In genomic region chr14:50765736-50766135, GRCm38 (mm10) we compare ENCODE assay signal across 28 mouse cellular contexts. TPM values are rescaled to one million over a fixed set of nuclear protein-coding genes. Genes with fewer than 3 reads are reported as not detected.
DNase-seq lines count a peak whose midpoint lies in the region; ATAC-seq lines count a peak whose summit lies in the region.
"Had no signal": no experiment of that assay in that cellular context is flagged by ENCODE, and none has a peak within 500 bp of the region (broad histone marks: within the 10 kb centered on the region; RNA-seq: fewer than 3 reads in every experiment).

No protein-coding gene starts in this region.

- H3K27me3 ChIP-seq in midbrain, embryonic 11.5 days (ENCODE audit: control insufficient read depth, insufficient read depth, low read length) = no peaks in the 10 kb centered on the region
- no peaks in the 10 kb centered on the region for H3K27me3 ChIP-seq in midbrain, embryonic 14.5 days (ENCODE audit: control insufficient read depth, insufficient read depth, low read length)
- no peaks in the 10 kb centered on the region for H3K27me3 ChIP-seq in hindbrain, embryonic 10.5 days (ENCODE audit: insufficient read depth, poor library complexity, severe bottlenecking)
- H3K27me3 ChIP-seq: CH12.LX; embryonic facial prominence, embryonic 12.5 days; forebrain, embryonic 15.5 days; heart, embryonic 12.5 days; hindbrain, embryonic 13.5 days; Patski had no signal

- no peak overlapping the region for H3K4me3 ChIP-seq in midbrain, embryonic 11.5 days (ENCODE audit: low read depth, low read length)
- no peak overlapping the region for H3K4me3 ChIP-seq in midbrain, embryonic 14.5 days (replicated peaks; ENCODE audit: low read depth, low read length)
- H3K4me3 ChIP-seq in hindbrain, embryonic 10.5 days = no peak overlapping the region
- H3K4me3 ChIP-seq: embryonic facial prominence, embryonic 12.5 days; forebrain, embryonic 15.5 days; heart, embryonic 12.5 days; hindbrain, embryonic 13.5 days had no signal

- 92% methylated on average over 6 of the region's 6 CpGs for whole genome bisulfite sequencing in midbrain, embryonic 11.5 days
- 90% methylated on average over 6 of the region's 6 CpGs for WGBS in midbrain, embryonic 14.5 days
- 92% methylated on average over 6 of the region's 6 CpGs for WGBS in hindbrain, embryonic 10.5 days

- no peak overlapping the region for H3K4me2 ChIP-seq in midbrain, embryonic 11.5 days
- no peak overlapping the region for H3K4me2 ChIP-seq in midbrain, embryonic 14.5 days (ENCODE audit: low read length)
- H3K4me2 ChIP-seq: embryonic facial prominence, embryonic 12.5 days; forebrain, embryonic 15.5 days; heart, embryonic 12.5 days; hindbrain, embryonic 13.5 days had no signal

- ATAC-seq in midbrain, embryonic 11.5 days (ENCODE audit: low FRiP score) = no peak
- no peak for ATAC-seq in midbrain, embryonic 14.5 days (ENCODE audit: low FRiP score, low TSS enrichment)
- ATAC-seq: forebrain, embryonic 15.5 days; hindbrain, postnatal 0 days; Patski had no signal

- peaks cover 14% of the 10 kb centered on the region for H3K36me3 ChIP-seq in midbrain, embryonic 11.5 days (ENCODE audit: control insufficient read depth, insufficient read depth, low read length)
- H3K36me3 ChIP-seq in midbrain, embryonic 14.5 days (ENCODE audit: control insufficient read depth, insufficient read depth, low read length) = peaks cover 59% of the 10 kb centered on the region
- peaks cover 75% of the 10 kb centered on the region for H3K36me3 ChIP-seq in hindbrain, embryonic 10.5 days

- no peak overlapping the region for H3K9ac ChIP-seq in midbrain, embryonic 11.5 days (ENCODE audit: low read length)
- no peak overlapping the region for H3K9ac ChIP-seq in midbrain, embryonic 14.5 days (replicated peaks; ENCODE audit: low read length)
- H3K9ac ChIP-seq: embryonic facial prominence, embryonic 12.5 days; forebrain, embryonic 15.5 days; heart, embryonic 12.5 days; hindbrain, embryonic 13.5 days had no signal

- H3K4me1 ChIP-seq in midbrain, embryonic 11.5 days (ENCODE audit: control insufficient read depth, insufficient read depth, low read length) = no peaks in the 10 kb centered on the region
- no peaks in the 10 kb centered on the region for H3K4me1 ChIP-seq in midbrain, embryonic 14.5 days (ENCODE audit: control insufficient read depth, insufficient read depth, low read length)
- H3K4me1 ChIP-seq in hindbrain, embryonic 10.5 days (replicated peaks) = no peaks in the 10 kb centered on the region
- H3K4me1 ChIP-seq: embryonic facial prominence, embryonic 12.5 days; forebrain, embryonic 15.5 days; heart, embryonic 12.5 days; hindbrain, embryonic 13.5 days had no signal

- no peak overlapping the region for H3K27ac ChIP-seq in midbrain, embryonic 11.5 days (ENCODE audit: low read depth, low read length)
- no peak overlapping the region for H3K27ac ChIP-seq in midbrain, embryonic 14.5 days (replicated peaks; ENCODE audit: low read depth, low read length)
- no peak overlapping the region for H3K27ac ChIP-seq in hindbrain, embryonic 10.5 days
- H3K27ac ChIP-seq: embryonic facial prominence, embryonic 12.5 days; forebrain, embryonic 15.5 days; hindbrain, embryonic 13.5 days; hindbrain, postnatal 0 days had no signal

- no peaks in the 10 kb centered on the region for H3K9me3 ChIP-seq in midbrain, embryonic 11.5 days (ENCODE audit: control insufficient read depth, low read length)
- no peaks in the 10 kb centered on the region for H3K9me3 ChIP-seq in midbrain, embryonic 14.5 days (ENCODE audit: control insufficient read depth, low read length)
- no peaks in the 10 kb centered on the region for H3K9me3 ChIP-seq in hindbrain, embryonic 10.5 days
- H3K9me3 ChIP-seq: embryonic facial prominence, embryonic 12.5 days; forebrain, embryonic 15.5 days; heart, embryonic 12.5 days; hindbrain, embryonic 13.5 days had no signal

- DNase-seq in midbrain, embryonic 11.5 days (ENCODE audit: low spot score, missing footprints) = peak; percentile 23
- DNase-seq in midbrain, embryonic 14.5 days = no peak
- DNase-seq in adrenal gland, adult 2 months = peak; percentile 61
- DNase-seq in adrenal gland, postnatal 25 days = peak; percentile 15
- DNase-seq in thymus, postnatal 0 days (ENCODE audit: low spot score) = no peak
- DNase-seq in hindbrain, embryonic 10.5 days (ENCODE audit: low spot score) = no peak
- DNase-seq: cerebellum, adult 11 months; cerebellum, adult 8-10 months; cerebellum, postnatal 25 days; gastrocnemius, postnatal 25 days; heart, postnatal 4 days; kidney, adult 18-20 months had no signal

RNA-seq across cellular contexts. Expression of gene Ttc5, which starts 19.6 kb away (rescaled TPM):
- 102 and 105 TPM in 2 replicates for polyA plus RNA-seq in midbrain, embryonic 11.5 days (2014; fragmentation: Nextera tagmentation; extraction: Ambion mirVana)
- 133 and 138 TPM in 2 replicates for polyA plus RNA-seq in midbrain, embryonic 14.5 days (2014; fragmentation: Nextera tagmentation; extraction: Ambion mirVana)
- 10 to 100 TPM; 29.6 to 45.5 TPM for total RNA-seq in adrenal gland, adult 2 months (2021)
- polyA plus RNA-seq in adrenal gland, adult 2 months (2012; rRNA removed) = 14.1 and 15.5 TPM in 2 replicates
- 41.0 and 49.9 TPM in 2 replicates for total RNA-seq in adrenal gland, postnatal 25 days (2021)
- 72.4 and 80.8 TPM in 2 replicates for polyA plus RNA-seq in thymus, postnatal 0 days (2015; fragmentation: Nextera tagmentation; extraction: Ambion mirVana)
- 108 and 123 TPM in 2 replicates for polyA plus RNA-seq in hindbrain, embryonic 10.5 days (2016; fragmentation: Nextera tagmentation; extraction: Ambion mirVana)

RNA-seq across cellular contexts. Expression of gene Olfr749, which starts 20.8 kb away (rescaled TPM):
- not detected in 2 replicates for polyA plus RNA-seq in midbrain, embryonic 11.5 days (2014; fragmentation: Nextera tagmentation; extraction: Ambion mirVana)
- polyA plus RNA-seq in midbrain, embryonic 14.5 days (2014; fragmentation: Nextera tagmentation; extraction: Ambion mirVana) = not detected in 2 replicates
- total RNA-seq in adrenal gland, adult 2 months (2021) = not detected
- polyA plus RNA-seq in adrenal gland, adult 2 months (2012; rRNA removed) = not detected in 2 replicates
- total RNA-seq in adrenal gland, postnatal 25 days (2021) = not detected in 2 replicates
- polyA plus RNA-seq in thymus, postnatal 0 days (2015; fragmentation: Nextera tagmentation; extraction: Ambion mirVana) = not detected in 2 replicates
- polyA plus RNA-seq in hindbrain, embryonic 10.5 days (2016; fragmentation: Nextera tagmentation; extraction: Ambion mirVana) = not detected in 2 replicates
- total RNA-seq: CH12.LX; gastrocnemius, adult 18-20 months; gastrocnemius, postnatal 25 days; granulocyte monocyte progenitor cell, adult 5-6 weeks; heart, adult 8-10 months; heart, postnatal 4 days; hindbrain, postnatal 0 days had no signal
- polyA plus RNA-seq: brain, embryonic 14.5 days; cortical plate, adult 2 months; embryonic facial prominence, embryonic 12.5 days; forebrain, embryonic 11.5 days; forebrain, embryonic 15.5 days; heart, embryonic 12.5 days; heart, embryonic 16.5 days; hindbrain, embryonic 13.5 days; hindbrain, postnatal 0 days; intestine, embryonic 14.5 days; Patski had no signal

RNA-seq across cellular contexts. Expression of gene Ccnb1ip1, which starts 41.8 kb away (rescaled TPM):
- not detected in 2 replicates for polyA plus RNA-seq in midbrain, embryonic 11.5 days (2014; fragmentation: Nextera tagmentation; extraction: Ambion mirVana)
- 0.15 TPM in 1 of 2 replicates, not detected in the other for polyA plus RNA-seq in midbrain, embryonic 14.5 days (2014; fragmentation: Nextera tagmentation; extraction: Ambion mirVana)
- total RNA-seq in adrenal gland, adult 2 months (2021) = not detected
- polyA plus RNA-seq in adrenal gland, adult 2 months (2012; rRNA removed) = not detected in 2 replicates
- not detected in 2 replicates for total RNA-seq in adrenal gland, postnatal 25 days (2021)
- not detected in 2 replicates for polyA plus RNA-seq in thymus, postnatal 0 days (2015; fragmentation: Nextera tagmentation; extraction: Ambion mirVana)
- not detected in 2 replicates for polyA plus RNA-seq in hindbrain, embryonic 10.5 days (2016; fragmentation: Nextera tagmentation; extraction: Ambion mirVana)
- total RNA-seq: gastrocnemius, postnatal 25 days; granulocyte monocyte progenitor cell, adult 5-6 weeks; hindbrain, postnatal 0 days had no signal
- polyA plus RNA-seq: brain, embryonic 14.5 days; cortical plate, adult 2 months; embryonic facial prominence, embryonic 12.5 days; forebrain, embryonic 11.5 days; heart, embryonic 12.5 days; heart, embryonic 16.5 days; hindbrain, embryonic 13.5 days; intestine, embryonic 14.5 days had no signal

RNA-seq across cellular contexts. Expression of gene Parp2, which starts 41.9 kb away (rescaled TPM):
- 61.9 and 65.5 TPM in 2 replicates for polyA plus RNA-seq in midbrain, embryonic 11.5 days (2014; fragmentation: Nextera tagmentation; extraction: Ambion mirVana)
- 47.9 and 51.2 TPM in 2 replicates for polyA plus RNA-seq in midbrain, embryonic 14.5 days (2014; fragmentation: Nextera tagmentation; extraction: Ambion mirVana)
- total RNA-seq in adrenal gland, adult 2 months (2021) = 10 to 100 TPM; 22.3 to 26.0 TPM
- 3.5 and 4.0 TPM in 2 replicates for polyA plus RNA-seq in adrenal gland, adult 2 months (2012; rRNA removed)
- 36.9 and 37.5 TPM in 2 replicates for total RNA-seq in adrenal gland, postnatal 25 days (2021)
- 54.8 and 58.9 TPM in 2 replicates for polyA plus RNA-seq in thymus, postnatal 0 days (2015; fragmentation: Nextera tagmentation; extraction: Ambion mirVana)
- 58.5 and 64.1 TPM in 2 replicates for polyA plus RNA-seq in hindbrain, embryonic 10.5 days (2016; fragmentation: Nextera tagmentation; extraction: Ambion mirVana)

RNA-seq across cellular contexts. Expression of gene Olfr748, which starts 58.6 kb away (rescaled TPM):
- not detected in 2 replicates for polyA plus RNA-seq in midbrain, embryonic 11.5 days (2014; fragmentation: Nextera tagmentation; extraction: Ambion mirVana)
- polyA plus RNA-seq in midbrain, embryonic 14.5 days (2014; fragmentation: Nextera tagmentation; extraction: Ambion mirVana) = not detected in 2 replicates
- not detected for total RNA-seq in adrenal gland, adult 2 months (2021)
- polyA plus RNA-seq in adrenal gland, adult 2 months (2012; rRNA removed) = not detected in 2 replicates
- total RNA-seq in adrenal gland, postnatal 25 days (2021) = not detected in 2 replicates
- not detected in 2 replicates for polyA plus RNA-seq in thymus, postnatal 0 days (2015; fragmentation: Nextera tagmentation; extraction: Ambion mirVana)
- polyA plus RNA-seq in hindbrain, embryonic 10.5 days (2016; fragmentation: Nextera tagmentation; extraction: Ambion mirVana) = not detected in 2 replicates
- total RNA-seq: CH12.LX; gastrocnemius, adult 18-20 months; gastrocnemius, postnatal 25 days; granulocyte monocyte progenitor cell, adult 5-6 weeks; heart, adult 8-10 months; heart, postnatal 4 days; hindbrain, postnatal 0 days had no signal
- polyA plus RNA-seq: brain, embryonic 14.5 days; cortical plate, adult 2 months; embryonic facial prominence, embryonic 12.5 days; forebrain, embryonic 11.5 days; forebrain, embryonic 15.5 days; frontal cortex, adult 2 months; heart, embryonic 12.5 days; heart, embryonic 16.5 days; hindbrain, embryonic 13.5 days; hindbrain, postnatal 0 days; intestine, embryonic 14.5 days; Patski had no signal

Comparison
In these comparisons a context has a peak if more than half of its experiments do, and no peak if none do; other contexts are left out.
1. DNase-seq: peak in midbrain, embryonic 11.5 days (single experiment), adrenal gland, adult 2 months (single experiment) and adrenal gland, postnatal 25 days (single experiment); none in midbrain, embryonic 14.5 days (single experiment), thymus, postnatal 0 days (single experiment) and hindbrain, embryonic 10.5 days (single experiment).